Mouse (Mus musculus): ENCODE measurements around the gene Ccna2. TPM values are rescaled to one million over a fixed set of nuclear protein-coding genes. Genes with fewer than 3 reads are reported as not detected.
"Not testable (repeated sequence)": the region's sequence is repeated elsewhere in the genome, so short reads cannot be mapped to it uniquely, and the experiment has no call there.

Ccna2 gene
- total RNA-seq (2021), result 1 to 10 TPM in 1 of 2 experiments, under 1 TPM in 1; 0.97 to 1.3 TPM
- long read RNA-seq, experiment 1, partial matches to known transcripts, result 0 of 1 reads
- long read RNA-seq, experiment 1, other reads (novel, unspliced or antisense), result 0 of 1 reads
- long read RNA-seq, experiment 2, result 0 reads

DNA sequence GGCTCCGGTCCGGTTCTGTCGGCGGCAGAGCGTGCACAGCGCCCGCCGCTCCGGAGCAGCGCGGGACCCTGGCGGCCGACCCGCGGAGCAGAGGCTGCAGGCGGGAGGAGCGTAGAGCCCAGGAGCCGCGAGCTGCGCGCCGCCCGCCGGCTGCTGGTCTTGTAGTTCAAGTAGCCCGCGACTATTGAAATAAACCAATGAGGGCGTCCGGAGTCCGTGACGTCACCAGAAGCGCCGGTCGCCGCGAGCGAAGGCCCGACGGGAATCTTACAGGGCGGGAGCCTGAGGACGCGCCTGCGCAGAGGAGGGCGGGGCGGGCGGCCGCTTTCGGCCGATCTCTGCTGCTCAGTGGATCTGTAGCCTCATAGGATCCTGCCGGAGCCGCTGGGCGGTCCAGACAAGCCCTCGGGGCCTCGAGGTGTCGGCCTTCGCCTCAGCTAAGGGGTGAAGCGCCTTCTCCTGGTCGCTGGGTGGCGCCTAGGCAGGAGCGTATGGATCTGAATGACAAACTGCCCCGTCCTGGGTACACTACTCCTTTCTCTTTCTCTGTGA, at the start of gene Ccna2:
Gene Ccna2, minus strand, starts transcription at position 324 of the 552 bp plus-strand sequence.
- DNase-seq, result peak; percentile 98

DNA sequence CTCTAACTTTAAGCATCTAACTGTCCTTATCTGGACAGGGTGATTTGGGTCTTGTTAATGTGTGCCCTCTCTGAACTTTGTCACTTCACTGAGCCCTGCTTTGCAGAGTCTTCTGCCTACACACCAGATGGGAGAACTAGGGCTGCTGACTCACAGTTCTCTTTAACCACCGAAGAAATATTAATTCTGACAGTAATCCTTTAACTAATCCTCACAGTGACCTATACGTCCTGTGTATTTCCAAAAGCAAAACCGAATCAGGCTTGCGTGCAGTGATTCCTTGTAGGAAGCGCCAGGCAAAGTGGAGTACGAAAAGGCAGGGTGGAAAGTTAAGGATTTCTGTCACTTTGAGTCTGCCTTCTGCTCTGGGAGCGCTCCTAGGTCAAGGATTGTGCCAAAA, 46.2 kb upstream of the Ccna2 start:
- no peak for DNase-seq

- no peak for DNase-seq
Observed at GRCm38 (mm10) chr3:36613908-36614255, 41.9 kb upstream of the Ccna2 start.

- peak; percentile 88 for DNase-seq
Observed at GRCm38 (mm10) chr3:36613202-36613907, 41.4 kb upstream of the Ccna2 start, which contains the start of gene Bbs7. TSS of gene Bbs7 (minus strand) at chr3:36613477.

DNA sequence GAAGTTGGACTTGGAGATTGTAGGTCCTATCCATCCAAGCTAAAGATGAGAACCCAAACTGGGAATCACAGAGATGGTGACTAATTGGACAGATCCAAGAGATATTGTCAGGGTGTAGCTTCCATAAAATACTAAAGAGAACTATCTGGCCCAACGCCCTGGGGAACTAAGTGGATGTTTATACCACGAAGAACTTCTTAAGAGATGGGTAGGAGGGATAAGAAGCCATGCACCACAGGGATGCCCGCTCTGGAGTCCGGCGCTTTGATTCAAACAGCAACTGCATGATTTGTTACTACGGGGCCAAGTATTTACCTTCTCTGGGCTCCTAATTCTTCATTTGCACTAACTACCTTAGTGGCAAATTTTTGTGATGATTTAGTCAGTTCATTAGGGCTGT, 40.7 kb upstream of the Ccna2 start:
- DNase-seq, result no peak

- no peak for DNase-seq
Observed at GRCm38 (mm10) chr3:36605894-36606783, 34.2 kb upstream of the Ccna2 start.

DNA sequence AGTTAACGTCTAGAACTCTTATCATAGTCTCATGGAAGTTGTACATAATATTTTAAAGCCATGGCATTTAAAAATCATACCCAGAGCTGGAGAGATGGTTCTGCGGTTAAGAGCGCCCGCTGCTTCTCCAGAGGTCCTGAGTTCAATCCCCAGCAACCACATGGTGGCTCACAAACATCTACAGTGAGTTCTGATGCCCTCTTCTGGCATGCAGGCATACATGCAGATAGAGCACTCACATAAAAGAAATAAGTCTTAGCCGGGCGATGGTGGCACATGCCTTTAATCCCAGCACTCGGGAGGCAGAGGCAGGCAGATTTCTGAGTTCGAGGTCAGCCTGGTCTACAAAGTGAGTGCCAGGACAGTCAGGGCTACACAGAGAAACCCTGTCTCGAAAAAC, 27.8 kb upstream of the Ccna2 start:
- DNase-seq, result not testable (repeated sequence)

DNA sequence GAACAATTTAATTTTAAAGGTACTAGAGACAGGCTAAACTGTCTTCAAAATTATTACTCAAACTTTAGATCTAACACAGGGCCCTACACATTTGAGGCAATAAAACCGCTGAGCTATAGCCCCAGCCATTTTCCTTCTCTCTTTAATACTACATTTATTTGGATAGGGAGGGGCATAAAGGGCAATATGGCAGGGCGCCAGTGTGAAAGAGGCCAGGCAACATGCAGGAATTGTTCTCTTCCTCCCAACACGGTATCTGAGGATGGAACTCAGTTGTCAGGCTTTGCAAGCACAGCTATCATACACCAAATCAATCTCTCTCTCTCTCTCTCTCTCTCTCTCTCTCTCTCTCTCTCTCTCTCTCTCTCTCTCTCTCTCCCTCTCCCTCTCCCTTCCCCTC, 26.9 kb upstream of the Ccna2 start:
- no peak for DNase-seq

DNA sequence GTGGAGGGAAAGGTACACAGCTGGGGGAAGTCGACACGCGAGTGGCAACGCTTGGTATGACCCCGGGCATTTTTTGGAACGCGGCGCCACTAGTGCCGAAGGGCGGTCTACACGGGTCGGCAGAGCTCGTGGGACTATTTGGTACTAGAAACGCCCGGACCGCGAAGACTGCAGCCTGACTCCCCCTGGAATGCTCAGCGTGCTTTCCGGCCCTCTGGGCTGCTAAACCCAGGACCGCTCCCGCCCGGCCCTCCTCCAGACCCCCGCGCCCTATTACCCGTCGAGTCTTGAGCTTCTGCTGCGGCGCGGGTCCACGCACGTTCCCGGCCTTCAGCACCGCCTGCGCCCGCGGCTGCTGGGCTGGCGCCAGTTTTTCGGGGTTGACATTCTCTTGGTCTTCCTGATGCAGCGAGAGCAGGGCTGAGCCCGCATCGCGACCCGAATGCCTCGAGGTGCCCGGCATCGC, 556 bp downstream of the Ccna2 start:
- no peak for DNase-seq

DNA sequence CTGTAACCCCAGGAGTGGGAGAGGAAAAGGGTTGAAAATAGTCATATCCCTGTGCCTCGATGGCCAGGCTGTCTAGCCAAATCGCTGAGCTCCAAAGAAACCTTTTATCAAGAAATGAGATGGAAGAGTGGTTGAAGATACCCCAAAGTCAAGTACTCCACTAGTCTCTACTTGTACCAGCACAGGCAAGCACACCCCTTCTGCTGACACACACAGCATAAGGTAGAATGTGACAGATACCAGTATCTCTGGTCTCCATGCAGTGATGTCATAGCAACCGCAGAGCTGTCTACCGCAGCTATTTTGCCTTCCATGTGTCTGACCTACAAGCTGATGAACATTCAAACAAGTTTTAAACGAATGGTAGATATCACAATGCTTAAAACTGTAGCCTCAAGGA, 2.1 kb downstream of the Ccna2 start:
- no peak for DNase-seq

GRCm38 (mm10) chr3:36563666-36564065, 8.3 kb downstream of the Ccna2 start:
- DNase-seq, result no peak

DNA sequence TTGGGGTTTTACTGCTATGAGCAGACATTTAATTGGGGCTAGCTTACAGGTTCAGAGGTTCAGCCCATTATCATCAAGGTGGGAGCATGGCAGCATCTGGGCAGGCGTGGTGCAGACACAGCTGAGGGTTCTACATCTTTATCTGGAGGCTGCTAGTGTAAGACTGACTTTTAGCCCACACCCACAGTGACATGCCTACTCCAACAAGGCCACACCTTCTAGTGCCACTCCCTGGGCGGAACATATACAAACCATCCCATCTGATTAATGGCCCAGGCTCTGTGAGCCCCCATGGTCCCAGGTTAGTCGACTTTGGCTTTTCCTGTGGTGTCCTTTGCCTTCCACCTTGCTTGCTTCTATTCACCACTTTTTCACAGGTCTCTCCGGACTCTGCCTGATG, 12.3 kb downstream of the Ccna2 start:
- DNase-seq, result no peak

DNA sequence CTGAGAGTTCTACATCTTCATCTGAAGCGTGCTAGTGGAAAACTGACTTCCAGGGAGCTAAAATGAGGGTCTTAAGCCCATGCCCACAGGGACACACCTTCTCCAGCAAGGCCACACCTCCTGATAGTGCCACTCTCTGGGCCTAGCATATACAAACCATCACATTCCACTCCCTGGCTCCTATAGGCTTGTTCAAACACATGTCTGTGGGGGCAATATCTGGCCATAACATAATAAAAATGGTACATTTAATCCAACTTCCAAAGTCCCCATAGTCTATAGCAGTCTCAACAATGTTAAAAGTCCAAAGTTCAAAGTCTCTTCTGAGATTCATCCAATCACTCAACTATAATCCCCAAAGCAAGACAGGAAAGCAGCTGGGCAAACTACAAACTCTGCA, 14.3 kb downstream of the Ccna2 start:
- no peak for DNase-seq

- DNase-seq, result peak; percentile 88
Observed at GRCm38 (mm10) chr3:36552406-36553047, 19.4 kb downstream of the Ccna2 start, which contains the start of gene Exosc9. TSS of gene Exosc9 (plus strand) at chr3:36552606.

DNA sequence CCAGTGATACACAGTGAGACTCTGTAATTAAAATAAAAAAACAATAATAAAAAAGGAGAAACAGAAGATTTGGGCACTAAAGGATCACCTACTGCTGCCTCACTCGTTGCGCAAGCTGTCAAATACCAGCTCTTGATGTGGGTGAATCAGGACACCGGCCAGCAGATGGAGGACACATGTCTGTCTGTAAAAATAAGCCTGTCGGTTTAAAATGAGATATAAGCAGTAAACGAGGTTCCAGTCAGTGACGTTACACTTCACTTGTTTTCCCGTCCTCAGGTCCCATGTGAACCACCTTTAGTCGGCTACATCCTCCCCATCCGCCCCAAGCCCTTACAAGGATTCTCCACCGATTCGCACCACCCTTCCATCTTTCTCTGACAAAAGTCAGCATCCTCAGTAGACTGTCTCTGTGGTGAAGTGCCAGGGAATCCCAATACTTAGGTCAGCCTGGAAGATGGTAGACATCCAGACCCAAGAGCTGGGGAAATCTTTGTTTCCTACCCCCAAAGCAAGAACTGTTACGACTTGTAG, 20.0 kb downstream of the Ccna2 start:
- no peak for DNase-seq

DNA sequence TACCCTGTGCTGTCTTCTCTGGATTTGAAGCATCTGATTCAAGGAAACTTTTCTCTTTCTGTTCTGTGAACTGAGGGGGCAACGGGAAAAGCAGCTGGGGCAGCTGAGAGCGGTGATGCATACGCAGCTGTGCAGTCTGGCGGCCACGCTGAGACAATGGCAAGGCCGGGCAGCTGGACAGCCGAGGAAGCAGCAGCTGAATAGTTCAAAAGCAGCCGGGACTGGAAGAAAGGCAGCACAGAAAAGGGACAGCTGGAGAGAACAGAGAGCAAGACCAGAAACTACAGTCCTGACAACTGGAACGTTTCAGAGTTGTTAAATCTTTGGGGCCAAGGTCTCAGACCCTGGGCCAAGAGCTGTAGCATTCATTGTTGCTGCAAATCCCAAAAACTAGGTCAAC, 20.6 kb downstream of the Ccna2 start:
- DNase-seq, result peak; percentile 59

DNA sequence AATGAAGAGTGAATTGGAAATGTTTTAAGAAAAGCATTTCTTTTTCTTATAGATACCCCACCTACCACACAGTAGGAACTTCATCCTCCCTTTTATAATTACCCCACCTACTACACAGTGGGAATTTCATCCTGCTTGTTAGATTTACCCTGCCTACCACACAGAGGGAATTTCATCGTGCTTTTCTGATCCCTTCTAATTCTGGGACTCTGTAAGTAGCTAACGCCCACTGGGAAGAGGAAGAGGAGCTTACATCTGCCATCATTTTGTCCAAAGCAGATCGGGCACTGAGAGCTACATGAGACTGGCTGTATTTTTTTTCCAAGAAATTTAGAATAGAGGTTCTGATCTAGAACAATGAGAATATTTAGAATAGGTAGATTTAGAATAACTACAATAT, 27.0 kb downstream of the Ccna2 start:
- no peak for DNase-seq

- DNase-seq, result no peak
Observed at GRCm38 (mm10) chr3:36541399-36541798, 30.6 kb downstream of the Ccna2 start.

- peak; percentile 18 for DNase-seq
Observed at GRCm38 (mm10) chr3:36540756-36541155, 31.2 kb downstream of the Ccna2 start.

DNA sequence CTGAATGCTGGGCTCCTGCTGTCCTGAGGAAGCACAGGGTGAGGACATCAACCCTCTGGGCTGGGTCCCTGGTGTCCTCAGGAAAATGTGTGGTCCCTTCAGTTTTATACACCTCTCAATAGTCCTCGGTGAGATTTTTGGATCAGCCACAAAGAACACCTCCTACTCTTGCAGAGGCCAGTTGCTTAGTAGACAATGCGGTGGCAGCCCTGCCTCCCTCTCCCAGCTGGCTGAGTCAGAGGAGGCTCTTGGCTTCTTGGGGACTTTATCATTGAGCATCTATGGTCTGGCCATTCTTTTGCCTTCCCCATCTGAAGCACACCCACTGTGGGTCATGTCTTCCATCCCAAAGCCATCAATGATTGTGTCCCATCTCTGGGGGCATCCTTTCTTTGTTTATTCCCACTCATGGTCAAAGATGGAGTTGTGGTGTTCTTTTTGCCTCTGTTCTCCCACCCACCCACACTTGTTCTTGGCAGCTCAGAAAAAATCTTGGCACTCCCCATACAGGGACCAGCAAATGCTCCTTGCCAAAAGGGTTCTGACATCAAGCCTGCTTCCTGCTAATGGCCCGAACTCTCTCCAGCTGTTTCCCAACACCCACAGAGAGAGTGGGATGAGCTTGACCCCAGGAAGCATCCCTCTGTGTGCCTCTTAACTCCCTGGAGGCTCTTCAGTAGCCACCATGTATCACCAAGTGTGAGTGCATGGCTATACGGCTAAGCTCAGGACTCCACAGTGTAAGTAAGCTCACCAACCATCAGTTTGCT, 34.1 kb downstream of the Ccna2 start:
- peak; percentile 11 for DNase-seq

GRCm38 (mm10) chr3:36536041-36536440, 35.9 kb downstream of the Ccna2 start:
- no peak for DNase-seq
